Mouse (Mus musculus) layer of hippocampus, postnatal 36 days (tissue): ENCODE measurements around the gene Pstpip1. TPM values are rescaled to one million over a fixed set of nuclear protein-coding genes. Genes with fewer than 3 reads are reported as not detected.

Experiments used
- DNase-seq, 2 experiments: peaks; one replicate each; pipeline ENCODE4 v3.0.0; 2022
- total RNA-seq, 2 experiments: library from RNA; stranded (reverse); gene quantifications; 2 replicates each; pipeline ENCODE4 v1.2.3; 2021

Pstpip1 gene
- 1 to 10 TPM; 2.7 to 3.7 TPM for total RNA-seq

- DNase-seq: peak; percentile 55 to 74
Observed at GRCm38 (mm10) chr9:56089778-56090520, at the start of gene Pstpip1. TSS of gene Pstpip1 (plus strand) at chr9:56089962.

- DNase-seq: peak; percentile 95
Observed at GRCm38 (mm10) chr9:56041372-56042180, 48.2 kb upstream of the Pstpip1 start, which contains the start of gene Rcn2. TSS of gene Rcn2 (plus strand) at chr9:56041845.

- DNase-seq: no peak
Observed at GRCm38 (mm10) chr9:56042181-56042621, 47.6 kb upstream of the Pstpip1 start.

GRCm38 (mm10) chr9:56053796-56054195, 36.0 kb upstream of the Pstpip1 start:
- no peak for DNase-seq

GRCm38 (mm10) chr9:56056147-56056546, 33.6 kb upstream of the Pstpip1 start:
- no peak for DNase-seq

- no peak for DNase-seq
Observed at GRCm38 (mm10) chr9:56062336-56062735, 27.4 kb upstream of the Pstpip1 start.

GRCm38 (mm10) chr9:56065011-56065410, 24.8 kb upstream of the Pstpip1 start:
- no peak for DNase-seq

- DNase-seq: no peak
Observed at GRCm38 (mm10) chr9:56067964-56068363, 21.8 kb upstream of the Pstpip1 start.

GRCm38 (mm10) chr9:56068630-56069029, 21.1 kb upstream of the Pstpip1 start:
- no peak for DNase-seq

- no peak for DNase-seq
Observed at GRCm38 (mm10) chr9:56072861-56073260, 16.9 kb upstream of the Pstpip1 start.

GRCm38 (mm10) chr9:56074863-56075262, 14.9 kb upstream of the Pstpip1 start:
- DNase-seq: no peak

GRCm38 (mm10) chr9:56075264-56075663, 14.5 kb upstream of the Pstpip1 start:
- peak; percentile 34 to 48 for DNase-seq

- no peak for DNase-seq
Observed at GRCm38 (mm10) chr9:56075901-56076620, 13.7 kb upstream of the Pstpip1 start.

GRCm38 (mm10) chr9:56079587-56079986, 10.2 kb upstream of the Pstpip1 start:
- DNase-seq: no peak

- DNase-seq: no peak
Observed at GRCm38 (mm10) chr9:56086524-56086923, 3.2 kb upstream of the Pstpip1 start.

- DNase-seq: no peak
Observed at GRCm38 (mm10) chr9:56090546-56091225, 924 bp downstream of the Pstpip1 start.

- DNase-seq: no peak
Observed at GRCm38 (mm10) chr9:56092102-56092501, 2.3 kb downstream of the Pstpip1 start.

- no peak for DNase-seq
Observed at GRCm38 (mm10) chr9:56097584-56098298, 8.0 kb downstream of the Pstpip1 start.

GRCm38 (mm10) chr9:56100041-56100522, 10.3 kb downstream of the Pstpip1 start:
- DNase-seq: no peak

GRCm38 (mm10) chr9:56101022-56101421, 11.3 kb downstream of the Pstpip1 start:
- no peak for DNase-seq

GRCm38 (mm10) chr9:56104921-56105320, 15.2 kb downstream of the Pstpip1 start:
- no peak for DNase-seq
